Mouse (Mus musculus): ENCODE measurements around the gene Pou2f2. TPM values are rescaled to one million over a fixed set of nuclear protein-coding genes. Genes with fewer than 3 reads are reported as not detected.
A peak's percentile ranks its signal among the peaks of the same experiment; 100 is the strongest.

Pou2f2 gene
- polyA plus RNA-seq, 2 experiments, result 0.55 to 1.3 TPM

- Histone ChIP-seq H3K9ac (ENCODE audit: low read depth, low read length, severe bottlenecking) (peak overlapping the region; percentile 25; the same call in 1 of the 2 replicates), H3K4me2 (replicated peaks; ENCODE audit: low read depth, low read length, severe bottlenecking) (peak overlapping the region; percentile 29), H3K27ac (replicated peaks; ENCODE audit: low read depth, low read length) (no peak overlapping the region), H3K4me1 (ENCODE audit: control insufficient read depth, insufficient read depth, low read length) (peaks cover 49% of the 10 kb centered on the region), H3K27me3 (ENCODE audit: control insufficient read depth, insufficient read depth, low read length) (no peaks in the 10 kb centered on the region), H3K36me3 (ENCODE audit: control insufficient read depth, insufficient read depth, low read length) (no peaks in the 10 kb centered on the region), H3K9me3 (ENCODE audit: control insufficient read depth, low read length) (no peaks in the 10 kb centered on the region), H3K4me3 (replicated peaks; ENCODE audit: low read length) (0 out of 2 replicates have a peak overlapping the region, but pooled peaks have one; percentile 0)
- WGBS, result 1% methylated on average over 11 of the region's 18 CpGs
- DNase-seq (ENCODE audit: low spot score) (no peak), ATAC-seq (ENCODE audit: low FRiP score, low read depth) (peak; percentile 42; the same call in 1 of the 2 replicates)
- no peak for TF ChIP-seq POLR2A (IDR thresholded peaks at IDR 0.05; ENCODE audit: borderline replicate concordance, extremely low read depth, insufficient read depth, insufficient read length)
These were observed 29.3 kb downstream of the Pou2f2 start for GRCm38 (mm10) chr7:25150151-25150663.

- Histone ChIP-seq H3K27me3 (ENCODE audit: control insufficient read depth, insufficient read depth, low read length) (no peaks in the 10 kb centered on the region), H3K4me2 (replicated peaks; ENCODE audit: low read depth, low read length, severe bottlenecking) (no peak overlapping the region), H3K4me3 (replicated peaks; ENCODE audit: low read length) (no peak overlapping the region), H3K36me3 (ENCODE audit: control insufficient read depth, insufficient read depth, low read length) (no peaks in the 10 kb centered on the region), H3K27ac (replicated peaks; ENCODE audit: low read depth, low read length) (no peak overlapping the region), H3K4me1 (ENCODE audit: control insufficient read depth, insufficient read depth, low read length) (peaks cover 6% of the 10 kb centered on the region), H3K9me3 (ENCODE audit: control insufficient read depth, low read length) (no peaks in the 10 kb centered on the region), H3K9ac (ENCODE audit: low read depth, low read length, severe bottlenecking) (no peak overlapping the region)
- ATAC-seq (ENCODE audit: low FRiP score, low read depth), result no peak
- no peak for TF ChIP-seq POLR2A (IDR thresholded peaks at IDR 0.05; ENCODE audit: borderline replicate concordance, extremely low read depth, insufficient read depth, insufficient read length)
- DNase-seq (ENCODE audit: low spot score), result peak; percentile 49
- WGBS, result 8% methylated on average over 10 of the region's 10 CpGs
These were observed 33.6 kb downstream of the Pou2f2 start for GRCm38 (mm10) chr7:25145896-25146295.

GRCm38 (mm10) chr7:25141761-25142160 is 37.8 kb downstream of the Pou2f2 start:
- Histone ChIP-seq H3K36me3 (ENCODE audit: control insufficient read depth, insufficient read depth, low read length) (no peaks in the 10 kb centered on the region), H3K27ac (replicated peaks; ENCODE audit: low read depth, low read length) (no peak overlapping the region), H3K4me3 (replicated peaks; ENCODE audit: low read length) (no peak overlapping the region), H3K4me1 (ENCODE audit: control insufficient read depth, insufficient read depth, low read length) (no peaks in the 10 kb centered on the region), H3K27me3 (ENCODE audit: control insufficient read depth, insufficient read depth, low read length) (no peaks in the 10 kb centered on the region), H3K9me3 (ENCODE audit: control insufficient read depth, low read length) (no peaks in the 10 kb centered on the region), H3K4me2 (replicated peaks; ENCODE audit: low read depth, low read length, severe bottlenecking) (no peak overlapping the region), H3K9ac (ENCODE audit: low read depth, low read length, severe bottlenecking) (no peak overlapping the region)
- ATAC-seq (ENCODE audit: low FRiP score, low read depth) (0 out of 2 replicates have a peak, but pooled peaks have one; percentile 30), DNase-seq (ENCODE audit: low spot score) (peak; percentile 75)
- TF ChIP-seq POLR2A (IDR thresholded peaks at IDR 0.05; ENCODE audit: borderline replicate concordance, extremely low read depth, insufficient read depth, insufficient read length), result no peak
- WGBS, result 0% methylated on average over 5 of the region's 5 CpGs

GRCm38 (mm10) chr7:25137553-25137952 is 42.0 kb downstream of the Pou2f2 start:
- no peak overlapping the region for H3K4me3 ChIP-seq (replicated peaks; ENCODE audit: low read length)
- 40% methylated on average over 3 of the region's 3 CpGs for WGBS

GRCm38 (mm10) chr7:25133092-25134049 is 46.2 kb downstream of the Pou2f2 start:
- Histone ChIP-seq H3K4me2 (replicated peaks; ENCODE audit: low read depth, low read length, severe bottlenecking) (peak overlapping the region; percentile 40), H3K27ac (replicated peaks; ENCODE audit: low read depth, low read length) (no peak overlapping the region), H3K4me1 (ENCODE audit: control insufficient read depth, insufficient read depth, low read length) (no peaks in the 10 kb centered on the region), H3K9ac (ENCODE audit: low read depth, low read length, severe bottlenecking) (no peak overlapping the region), H3K4me3 (replicated peaks; ENCODE audit: low read length) (peak overlapping the region; percentile 12; the same call in 1 of the 2 replicates), H3K36me3 (ENCODE audit: control insufficient read depth, insufficient read depth, low read length) (no peaks in the 10 kb centered on the region), H3K9me3 (ENCODE audit: control insufficient read depth, low read length) (peaks cover 3% of the 10 kb centered on the region; the same call in 1 of the 2 replicates), H3K27me3 (ENCODE audit: control insufficient read depth, insufficient read depth, low read length) (peaks cover 37% of the 10 kb centered on the region)
- peak; percentile 74; the same call in 1 of the 2 replicates for ATAC-seq (ENCODE audit: low FRiP score, low read depth)
- peak; percentile 72 for DNase-seq (ENCODE audit: low spot score)
- no peak for TF ChIP-seq POLR2A (IDR thresholded peaks at IDR 0.05; ENCODE audit: borderline replicate concordance, extremely low read depth, insufficient read depth, insufficient read length)
- WGBS, result 8% methylated on average over 38 of the region's 38 CpGs

More at GRCm38 (mm10) chr7:25137553-25137952, 42.0 kb downstream of the Pou2f2 start:
- no peaks in the 10 kb centered on the region for H3K4me1 ChIP-seq (ENCODE audit: control insufficient read depth, insufficient read depth, low read length)
- no peak overlapping the region for H3K9ac ChIP-seq (ENCODE audit: low read depth, low read length, severe bottlenecking)
- no peak overlapping the region for H3K4me2 ChIP-seq (replicated peaks; ENCODE audit: low read depth, low read length, severe bottlenecking)
- peaks cover 3% of the 10 kb centered on the region; the same call in 1 of the 2 replicates for H3K9me3 ChIP-seq (ENCODE audit: control insufficient read depth, low read length)
- H3K36me3 ChIP-seq (ENCODE audit: control insufficient read depth, insufficient read depth, low read length), result no peaks in the 10 kb centered on the region
- no peak for TF ChIP-seq POLR2A (IDR thresholded peaks at IDR 0.05; ENCODE audit: borderline replicate concordance, extremely low read depth, insufficient read depth, insufficient read length)
- no peak for ATAC-seq (ENCODE audit: low FRiP score, low read depth)
- no peak for DNase-seq (ENCODE audit: low spot score)
- H3K27me3 ChIP-seq (ENCODE audit: control insufficient read depth, insufficient read depth, low read length), result peaks cover 28% of the 10 kb centered on the region
- no peak overlapping the region for H3K27ac ChIP-seq (replicated peaks; ENCODE audit: low read depth, low read length)

Measured in limb, embryonic 14.5 days (tissue).